Mouse (Mus musculus) forebrain, postnatal 0 days (tissue): ENCODE results near the gene Cacna1h. TPM values are rescaled to one million over a fixed set of nuclear protein-coding genes. Genes with fewer than 3 reads are reported as not detected.

Experiments
- ATAC-seq: fragments of 200-750 bp; cut with Nextera tagmentation; 2 replicates; pipeline ENCODE4 v1.8.0; 2017; ENCODE audit warnings: mild to moderate bottlenecking, moderate library complexity
- DNase-seq: peaks from one replicate; pipeline ENCODE4 v3.0.0-alpha.2; 2015
- H3K27ac ChIP-seq: fragments of 300-500 bp; sonication (generic); 2 replicates; pipeline ENCODE4 v1.5.1; 2014; ENCODE audit warnings: low read depth, mild to moderate bottlenecking, antibody characterized with exemption, low read length, moderate library complexity, mixed read lengths
- H3K27me3 ChIP-seq: fragments of 300-500 bp; sonication (generic); 2 replicates; pipeline ENCODE4 v1.6.1; 2014; ENCODE audit warnings: mild to moderate bottlenecking, low read length, mixed read lengths; ENCODE audit not compliant: insufficient read depth
- H3K36me3 ChIP-seq: fragments of 300-500 bp; sonication (generic); 2 replicates; pipeline ENCODE4 v1.6.1; 2014; ENCODE audit warnings: mild to moderate bottlenecking, moderate library complexity; ENCODE audit not compliant: insufficient read depth
- H3K4me1 ChIP-seq: fragments of 300-500 bp; sonication (generic); 2 replicates; pipeline ENCODE4 v1.6.1; 2014; ENCODE audit warnings: antibody characterized with exemption; ENCODE audit not compliant: insufficient read depth
- H3K4me2 ChIP-seq: fragments of 300-500 bp; sonication (generic); 2 replicates; pipeline ENCODE4 v1.6.1; 2014; ENCODE audit warnings: low read depth, mild to moderate bottlenecking, moderate library complexity
- H3K4me3 ChIP-seq: fragments of 300-500 bp; sonication (generic); 2 replicates; pipeline ENCODE4 v1.5.1; 2014; ENCODE audit warnings: low read depth, low read length, mixed read lengths
- H3K9ac ChIP-seq: fragments of 300-500 bp; sonication (generic); 2 replicates; pipeline ENCODE4 v1.6.1; 2014; ENCODE audit warnings: mild to moderate bottlenecking
- H3K9me3 ChIP-seq: fragments of 300-500 bp; sonication (generic); 2 replicates; pipeline ENCODE4 v1.6.1; 2016; ENCODE audit warnings: low read length
- CTCF ChIP-seq: sonication (generic); IDR thresholded peaks from 2 replicates; pipeline ENCODE4 v1.5.1; 2016; ENCODE audit warnings: antibody characterized with exemption, control low read depth, low read depth
- WGBS: fragments of 180-500 bp; shearing (Covaris S2); extraction: QIAGEN DNeasy Blood & Tissue Kit; methylation state at CpG from one replicate; pipeline ENCODE4 v1.1.7; 2014; 5-methylcytosine and 5-hydroxymethylcytosine counted together
- polyA plus RNA-seq: library from polyadenylated mRNA; unstranded; fragments of >200 nt; fragmentation: Nextera tagmentation; extraction: Ambion mirVana; gene quantifications from 2 replicates; pipeline ENCODE4 v1.2.1, GENCODE M21; 2015
- total RNA-seq: library from RNA; depleted of rRNA; stranded (reverse); fragments of >200 nt; gene quantifications from 2 replicates; pipeline ENCODE4 v1.2.3, GENCODE M21; 2014

Gene Cacna1h
- total and polyA plus RNA-seq, 2 experiments from 2014 or later = 8.1 to 149 TPM

DNA sequence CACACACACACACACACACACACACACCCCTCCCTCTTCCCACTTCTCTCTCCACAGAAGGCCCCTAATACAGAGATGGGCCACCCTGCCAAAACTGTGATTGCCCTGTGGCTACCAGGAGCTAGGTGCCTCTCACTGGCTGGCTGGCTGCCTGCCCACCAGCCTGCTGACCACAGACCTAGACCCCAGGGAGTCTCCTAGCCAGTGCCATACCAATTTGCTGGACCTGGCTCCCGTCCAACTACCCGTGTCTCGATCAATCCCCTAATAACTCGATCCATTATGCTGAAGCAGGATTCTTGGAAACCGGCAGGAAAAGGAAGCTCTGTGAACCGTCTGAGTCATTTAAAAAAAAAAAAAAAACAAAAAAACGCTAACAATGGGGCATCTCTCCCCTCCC is 22.8 kb downstream of the Cacna1h start:
- no peak for ATAC-seq
- 18% methylated on average over 7 of the region's 7 CpGs for WGBS
- H3K27ac ChIP-seq = no peak overlapping the region

DNA sequence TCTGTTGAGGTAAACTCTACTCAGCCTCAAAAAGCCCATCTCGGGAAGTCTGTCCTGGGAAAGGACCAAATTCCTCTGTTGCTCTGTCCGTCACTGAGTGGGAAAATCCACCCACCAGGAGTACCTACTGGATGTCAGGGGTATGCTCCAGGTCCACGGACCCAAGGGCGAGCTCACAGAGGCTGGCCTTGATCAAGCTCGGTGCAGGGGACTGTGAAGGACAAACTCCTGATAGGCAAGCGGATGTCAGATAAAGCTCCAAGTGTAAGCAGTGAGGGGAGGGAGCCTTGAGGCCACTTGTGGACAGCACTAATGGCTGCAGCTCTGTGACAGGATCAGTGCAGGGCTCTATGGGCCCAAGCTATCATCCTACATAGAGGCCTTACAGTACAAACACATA is 23.4 kb downstream of the Cacna1h start:
- Histone ChIP-seq H3K4me3 (no peak overlapping the region), H3K36me3 (no peaks in the 10 kb centered on the region), H3K9me3 (no peaks in the 10 kb centered on the region), H3K27me3 (no peaks in the 10 kb centered on the region), H3K27ac (0 out of 2 replicates have a peak overlapping the region, but pooled peaks have one; percentile 15), H3K9ac (no peak overlapping the region), H3K4me2 (no peak overlapping the region), H3K4me1 (peaks cover 34% of the 10 kb centered on the region)
- TF ChIP-seq CTCF = no peak
- DNase-seq (no peak), ATAC-seq (no peak)
- WGBS = 75% methylated on average over 6 of the region's 6 CpGs

More for the DNA sequence above, 22.8 kb downstream of the Cacna1h start:
- Histone ChIP-seq H3K4me3 (no peak overlapping the region), H3K36me3 (no peaks in the 10 kb centered on the region), H3K27me3 (no peaks in the 10 kb centered on the region), H3K4me1 (peaks cover 31% of the 10 kb centered on the region), H3K9ac (no peak overlapping the region), H3K4me2 (no peak overlapping the region), H3K9me3 (no peaks in the 10 kb centered on the region)
- no peak for DNase-seq
- no peak for TF ChIP-seq CTCF

DNA sequence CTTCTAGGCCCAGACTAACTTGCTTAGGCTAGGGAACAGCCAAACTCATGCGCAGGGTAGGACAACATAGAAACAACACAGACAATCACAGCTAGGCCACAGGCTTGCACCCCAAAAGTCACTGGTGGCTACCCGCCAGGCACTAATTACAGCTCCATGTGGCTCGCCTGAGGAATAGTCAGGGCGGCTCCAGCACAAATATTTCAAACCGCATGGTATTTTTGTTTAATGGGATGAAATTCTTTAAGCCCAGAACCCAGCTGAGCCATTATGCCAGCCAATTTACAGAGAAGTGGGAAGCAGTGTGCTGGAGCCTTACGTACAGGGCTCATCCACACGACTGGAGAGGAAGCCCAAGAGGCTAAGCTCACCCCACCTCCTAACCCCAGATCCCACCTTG is 24.0 kb downstream of the Cacna1h start:
- ATAC-seq (no peak), DNase-seq (no peak)
- H3K27ac ChIP-seq = 0 out of 2 replicates have a peak overlapping the region, but pooled peaks have one; percentile 15
- no peak overlapping the region for H3K9ac ChIP-seq
- no peak overlapping the region for H3K4me3 ChIP-seq
- H3K4me1 ChIP-seq = peaks cover 39% of the 10 kb centered on the region
- no peak overlapping the region for H3K4me2 ChIP-seq
- no peaks in the 10 kb centered on the region for H3K36me3 ChIP-seq
- WGBS = 33% methylated on average over 7 of the region's 7 CpGs
- no peaks in the 10 kb centered on the region for H3K27me3 ChIP-seq
- H3K9me3 ChIP-seq = no peaks in the 10 kb centered on the region
- no peak for TF ChIP-seq CTCF

DNA sequence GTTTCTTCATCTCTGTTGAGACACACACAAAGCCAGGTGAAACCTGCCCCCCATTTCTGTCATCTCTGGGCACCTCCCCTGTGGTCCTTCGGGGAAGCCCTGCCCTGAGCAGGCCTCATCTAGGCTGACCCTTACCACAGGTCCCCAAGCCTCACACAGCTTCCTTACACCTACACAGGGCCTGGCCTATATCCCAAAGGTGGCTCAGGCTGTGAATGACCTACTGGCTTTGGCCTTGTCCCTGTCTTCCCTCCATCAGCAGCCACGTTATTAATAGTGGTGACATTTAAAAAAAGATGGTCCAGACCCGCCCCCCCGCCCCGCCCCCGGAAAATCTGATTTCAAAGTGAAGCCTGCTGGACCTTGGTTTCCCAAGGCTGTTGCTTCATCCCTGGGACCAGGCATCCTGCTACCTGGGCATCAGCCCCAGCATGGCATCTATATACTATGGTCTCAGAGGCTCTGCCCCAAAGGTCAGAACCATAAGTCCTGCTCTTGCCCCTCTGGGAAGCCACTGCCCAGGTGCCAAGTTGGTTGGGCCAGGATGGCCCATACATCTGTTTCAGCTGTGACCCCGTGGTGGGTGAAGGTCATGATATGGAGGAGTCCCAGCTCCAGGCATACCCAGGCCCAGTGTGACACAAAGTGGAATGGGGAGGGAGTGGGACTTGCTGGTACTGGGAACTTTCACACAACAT is 25.1 kb downstream of the Cacna1h start:
- Histone ChIP-seq H3K9ac (no peak overlapping the region), H3K27ac (no peak overlapping the region), H3K9me3 (no peaks in the 10 kb centered on the region), H3K4me2 (no peak overlapping the region), H3K27me3 (no peaks in the 10 kb centered on the region), H3K4me3 (no peak overlapping the region), H3K4me1 (peaks cover 44% of the 10 kb centered on the region), H3K36me3 (no peaks in the 10 kb centered on the region)
- WGBS = 83% methylated on average over 7 of the region's 7 CpGs
- no peak for TF ChIP-seq CTCF
- DNase-seq = no peak
- ATAC-seq = no peak

DNA sequence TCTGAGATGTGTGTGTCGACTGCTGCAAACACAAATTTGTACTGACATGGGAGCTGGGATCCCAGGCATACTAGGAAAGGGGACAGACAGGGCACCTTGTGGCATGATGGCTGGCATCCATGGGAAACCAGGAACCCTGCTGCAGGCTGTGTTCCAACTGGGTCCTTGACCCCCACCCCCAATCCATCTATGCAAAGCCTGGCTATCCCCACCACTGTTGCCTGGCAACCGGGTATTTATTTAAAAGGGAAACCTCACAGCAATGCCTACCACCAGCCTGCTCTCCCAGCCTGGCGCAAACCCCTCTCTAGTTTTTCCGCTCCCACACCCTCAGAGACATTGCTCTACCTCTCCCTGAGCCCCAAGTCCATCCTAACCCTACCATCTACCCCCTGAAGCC is 26.2 kb downstream of the Cacna1h start:
- ATAC-seq = peak; percentile 25; the same call in 1 of the 2 replicates
- WGBS = 56% methylated on average over 4 of the region's 4 CpGs
- no peak overlapping the region for H3K27ac ChIP-seq
- H3K36me3 ChIP-seq = no peaks in the 10 kb centered on the region
- H3K27me3 ChIP-seq = no peaks in the 10 kb centered on the region
- H3K4me3 ChIP-seq = no peak overlapping the region
- H3K4me1 ChIP-seq = peaks cover 44% of the 10 kb centered on the region
- DNase-seq = no peak
- no peak for TF ChIP-seq CTCF
- H3K4me2 ChIP-seq = no peak overlapping the region
- H3K9me3 ChIP-seq = no peaks in the 10 kb centered on the region
- 0 out of 2 replicates have a peak overlapping the region, but pooled peaks have one; percentile 0 for H3K9ac ChIP-seq

DNA sequence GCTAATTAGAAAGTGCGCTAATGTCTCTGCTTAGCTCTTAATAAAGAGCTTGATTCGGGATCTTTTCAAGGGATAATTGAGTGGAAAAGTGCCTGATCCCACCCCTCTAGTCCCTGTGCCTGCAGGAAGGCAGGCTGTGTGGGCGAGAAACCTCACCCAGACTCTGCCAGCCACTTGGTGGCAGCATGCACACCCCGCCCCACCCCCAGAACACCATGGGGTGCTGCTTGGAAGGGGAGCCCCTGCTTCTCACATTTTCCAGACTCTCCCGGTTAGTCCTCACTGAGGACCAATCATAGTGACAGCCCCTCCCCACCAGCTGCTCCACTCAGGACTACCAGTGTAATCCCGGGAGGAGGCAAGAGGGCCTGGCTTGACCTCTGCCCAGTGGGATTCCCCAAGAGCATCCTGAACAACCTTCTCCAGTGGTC is 27.6 kb downstream of the Cacna1h start:
- DNase-seq = peak; percentile 69
- no peak overlapping the region for H3K27ac ChIP-seq
- peaks cover 41% of the 10 kb centered on the region for H3K4me1 ChIP-seq
- peaks cover 2% of the 10 kb centered on the region; the same call in 1 of the 2 replicates for H3K36me3 ChIP-seq
- peak; percentile 65 for TF ChIP-seq CTCF
- H3K4me3 ChIP-seq = no peak overlapping the region
- no peaks in the 10 kb centered on the region for H3K27me3 ChIP-seq
- no peak overlapping the region for H3K9ac ChIP-seq
- WGBS = 4% methylated on average over 6 of the region's 6 CpGs
- H3K4me2 ChIP-seq = no peak overlapping the region
- H3K9me3 ChIP-seq = no peaks in the 10 kb centered on the region
- peak; percentile 81 for ATAC-seq

DNA sequence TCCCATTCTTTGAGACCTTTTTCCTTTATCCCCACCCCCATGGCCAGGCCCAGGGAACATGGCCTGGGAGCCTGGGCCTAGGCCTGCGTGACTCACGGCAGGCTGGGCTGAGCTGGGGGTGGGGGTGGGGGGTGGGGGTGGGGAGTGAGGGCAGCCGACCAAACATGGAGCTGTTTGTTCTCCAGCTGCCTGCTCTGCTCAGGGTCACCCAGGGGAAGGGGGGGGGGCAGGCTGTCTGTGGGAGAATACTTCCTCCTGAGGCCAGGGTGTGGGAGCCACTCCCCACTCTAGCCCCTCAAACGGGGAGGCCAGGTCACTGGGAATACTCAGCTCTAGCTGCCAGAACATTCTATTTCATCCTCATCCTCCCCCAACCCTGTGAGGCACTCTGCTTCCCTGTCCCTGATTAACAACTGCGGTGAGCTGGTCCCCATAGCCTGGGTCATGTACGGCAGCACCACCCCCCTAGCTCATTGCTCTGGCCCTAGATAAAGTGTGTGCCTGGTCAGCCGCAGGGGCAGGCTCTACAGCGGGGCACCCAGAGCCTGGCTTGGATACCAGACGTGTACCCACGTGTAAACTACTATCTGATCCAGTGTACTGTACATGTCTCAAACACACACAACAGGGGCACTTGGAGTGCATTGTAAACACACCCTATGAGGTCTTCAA is 28.2 kb downstream of the Cacna1h start:
- 3% methylated on average over 9 of the region's 10 CpGs for WGBS
- H3K36me3 ChIP-seq = peaks cover 2% of the 10 kb centered on the region; the same call in 1 of the 2 replicates
- no peak overlapping the region for H3K4me3 ChIP-seq
- no peaks in the 10 kb centered on the region for H3K27me3 ChIP-seq
- H3K9ac ChIP-seq = no peak overlapping the region
- peaks cover 37% of the 10 kb centered on the region for H3K4me1 ChIP-seq
- TF ChIP-seq CTCF = no peak
- no peak for DNase-seq
- H3K4me2 ChIP-seq = no peak overlapping the region
- no peak overlapping the region for H3K27ac ChIP-seq
- no peak; the same call in 1 of the 2 replicates for ATAC-seq
- no peaks in the 10 kb centered on the region for H3K9me3 ChIP-seq
